Mouse (Mus musculus): ENCODE results near the gene Klhl12. TPM values are rescaled to one million over a fixed set of nuclear protein-coding genes. Genes with fewer than 3 reads are reported as not detected.

Klhl12 gene
- polyA plus RNA-seq (2014; fragmentation: Illumina TruSeq; extraction: RNeasy Lipid Tissue Mini Kit (QIAGEN cat#74804); ENCODE audit: insufficient read depth, low read depth, low replicate concordance), result 9.2 TPM

DNA sequence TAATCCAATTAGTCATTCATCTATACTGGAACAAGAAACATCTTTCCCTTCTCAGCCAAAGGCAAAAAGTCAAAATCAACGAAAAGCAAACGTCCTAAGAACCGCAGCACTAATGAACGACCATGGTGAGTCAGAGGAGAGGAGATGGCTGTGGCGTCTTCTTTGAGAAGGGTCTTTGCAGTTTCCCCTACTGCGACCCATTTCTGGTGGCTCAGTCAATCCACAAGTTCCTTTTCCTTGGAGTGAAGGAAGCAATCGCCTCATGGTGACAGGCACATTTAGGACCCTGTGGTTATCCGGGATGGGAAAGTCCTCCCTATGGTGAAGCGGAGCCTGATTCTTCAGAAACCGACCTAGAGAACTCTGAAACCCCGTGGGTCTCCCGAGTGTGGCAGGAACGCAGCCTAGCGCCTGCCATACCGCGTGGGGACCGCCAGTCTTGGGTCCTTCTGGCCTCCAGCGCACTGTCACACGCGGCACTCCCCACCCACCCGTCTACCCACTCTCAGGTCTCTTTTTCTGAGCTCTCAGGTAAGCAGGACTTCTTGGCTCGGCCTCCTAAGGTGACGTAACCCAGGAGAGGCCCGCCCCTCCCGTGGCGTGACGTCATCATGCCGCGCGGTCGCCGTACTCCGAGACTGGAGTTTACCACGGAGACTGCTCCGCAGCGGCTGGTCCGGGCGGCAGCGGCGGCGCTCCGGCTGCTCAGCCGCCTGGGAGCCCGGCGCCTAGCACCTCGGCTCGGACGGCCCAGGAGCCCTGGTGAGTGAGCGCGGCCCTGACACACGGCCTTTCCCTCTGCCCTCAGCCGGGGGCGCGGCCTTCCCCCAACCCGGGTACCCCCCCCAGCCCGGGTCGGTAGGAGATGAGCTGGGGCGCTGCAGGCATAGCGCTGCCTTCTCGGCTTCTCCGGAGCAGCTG, at the start of gene Klhl12:
Gene Klhl12 (plus strand): TSS at position 628 of the 921 bp plus-strand sequence.

GRCm38 (mm10) chr1:134415168-134415831, 40.0 kb upstream of the Klhl12 start, which contains the start of gene Adipor1:
Adipor1 (plus strand) TSS chr1:134415378.

GRCm38 (mm10) chr1:134494428-134495215, 39.3 kb downstream of the Klhl12 start, which contains the start of gene Rabif:
Rabif (plus strand) TSS chr1:134494648.

Other genes starting within 250 kb of the Klhl12 start
- 2.0 TPM for gene Adora1, start 220.1 kb upstream of the Klhl12 start, polyA plus RNA-seq (2014; fragmentation: Illumina TruSeq; extraction: RNeasy Lipid Tissue Mini Kit (QIAGEN cat#74804); ENCODE audit: insufficient read depth, low read depth, low replicate concordance)
- gene Myog, start 165.5 kb upstream of the Klhl12 start, polyA plus RNA-seq (2014; fragmentation: Illumina TruSeq; extraction: RNeasy Lipid Tissue Mini Kit (QIAGEN cat#74804); ENCODE audit: insufficient read depth, low read depth, low replicate concordance), result not detected
- 3.9 TPM for gene Ppfia4, start 122.6 kb upstream of the Klhl12 start, polyA plus RNA-seq (2014; fragmentation: Illumina TruSeq; extraction: RNeasy Lipid Tissue Mini Kit (QIAGEN cat#74804); ENCODE audit: insufficient read depth, low read depth, low replicate concordance)
- gene Tmem183a, start 93.6 kb upstream of the Klhl12 start, polyA plus RNA-seq (2014; fragmentation: Illumina TruSeq; extraction: RNeasy Lipid Tissue Mini Kit (QIAGEN cat#74804); ENCODE audit: insufficient read depth, low read depth, low replicate concordance), result 24.8 TPM
- gene 4933406M09Rik, start 69.6 kb upstream of the Klhl12 start, polyA plus RNA-seq (2014; fragmentation: Illumina TruSeq; extraction: RNeasy Lipid Tissue Mini Kit (QIAGEN cat#74804); ENCODE audit: insufficient read depth, low read depth, low replicate concordance), result not detected
- 28.0 TPM for gene Cyb5r1, start 50.0 kb upstream of the Klhl12 start, polyA plus RNA-seq (2014; fragmentation: Illumina TruSeq; extraction: RNeasy Lipid Tissue Mini Kit (QIAGEN cat#74804); ENCODE audit: insufficient read depth, low read depth, low replicate concordance)
- gene Adipor1, start 40.2 kb upstream of the Klhl12 start, polyA plus RNA-seq (2014; fragmentation: Illumina TruSeq; extraction: RNeasy Lipid Tissue Mini Kit (QIAGEN cat#74804); ENCODE audit: insufficient read depth, low read depth, low replicate concordance), result 80.1 TPM
- 11.9 TPM for gene Rabif, start 39.1 kb downstream of the Klhl12 start, polyA plus RNA-seq (2014; fragmentation: Illumina TruSeq; extraction: RNeasy Lipid Tissue Mini Kit (QIAGEN cat#74804); ENCODE audit: insufficient read depth, low read depth, low replicate concordance)
- gene Mgat4e, start 94.2 kb downstream of the Klhl12 start, polyA plus RNA-seq (2014; fragmentation: Illumina TruSeq; extraction: RNeasy Lipid Tissue Mini Kit (QIAGEN cat#74804); ENCODE audit: insufficient read depth, low read depth, low replicate concordance), result not detected
- 6.1 TPM for gene Kdm5b, start 104.6 kb downstream of the Klhl12 start, polyA plus RNA-seq (2014; fragmentation: Illumina TruSeq; extraction: RNeasy Lipid Tissue Mini Kit (QIAGEN cat#74804); ENCODE audit: insufficient read depth, low read depth, low replicate concordance)
- 0.04 TPM for gene Syt2, start 191.1 kb downstream of the Klhl12 start, polyA plus RNA-seq (2014; fragmentation: Illumina TruSeq; extraction: RNeasy Lipid Tissue Mini Kit (QIAGEN cat#74804); ENCODE audit: insufficient read depth, low read depth, low replicate concordance)